Mouse (Mus musculus) kidney, adult 2 months (tissue): Measurements from ENCODE around the gene Rtf2.

Experiments used
- CTCF ChIP-seq: fragments of 200-500 bp; conservative IDR thresholded peaks from 2 replicates; pipeline ENCODE4 v1.5.1; 2011; ENCODE audit warnings: low read depth, mild to moderate bottlenecking, control low read depth, low read length, moderate library complexity, mixed read lengths; ENCODE audit not compliant: insufficient read depth, insufficient read length
- POLR2A ChIP-seq: fragments of 200-500 bp; IDR thresholded peaks from one replicate; pipeline ENCODE4 v1.6.1; 2011; ENCODE audit warnings: low read depth, low read length, control low read depth

- TF ChIP-seq POLR2A (no peak), CTCF (no peak)
Measured at GRCm38 (mm10) chr2:172440640-172441005, 267 bp downstream of the Rtf2 start.
